Mouse (Mus musculus) heart, postnatal 25 days (tissue): ENCODE data around the gene Fhl2. TPM values are rescaled to one million over a fixed set of nuclear protein-coding genes. Genes with fewer than 3 reads are reported as not detected.

Experiments used
- DNase-seq: peaks from one replicate; pipeline ENCODE4 v3.0.0; 2022; ENCODE audit warnings: low spot score
- intact Hi-C: fragments of 180-260 bp; cut with DNase I; formaldehyde crosslinking; loops from one replicate; pipeline ENCODE4 v1.15.1; 2025
- total RNA-seq, 2 experiments: library from RNA; stranded (reverse); gene quantifications; 2 replicates each; pipeline ENCODE4 v1.2.3; 2021

Fhl2 gene
- total RNA-seq = 1,000 to 10,000 TPM; 2,139 to 2,275 TPM

- intact Hi-C loops = loop anchor here (1.0 kb wide), 1 partner anchor 45 kb away; no protein-coding TSS in a partner anchor
- peak; percentile 21 for DNase-seq
These were observed at the start of gene Fhl2 for GRCm38 (mm10) chr1:43196661-43197241. TSS of gene Fhl2 (minus strand) at chr1:43196984.

GRCm38 (mm10) chr1:43245014-43245413 lies 48.2 kb upstream of the Fhl2 start:
- intact Hi-C loops = no loop called here
- no peak for DNase-seq

- intact Hi-C loops = loop anchor here (1.0 kb wide), 1 partner anchor 44 kb away; no protein-coding TSS in a partner anchor
- no peak for DNase-seq
These were observed 44.4 kb upstream of the Fhl2 start for GRCm38 (mm10) chr1:43241208-43241607.

GRCm38 (mm10) chr1:43239796-43240313 lies 43.1 kb upstream of the Fhl2 start:
- intact Hi-C loops = no loop called here
- no peak for DNase-seq

- DNase-seq = no peak
- intact Hi-C loops = no loop called here
These were observed 41.7 kb upstream of the Fhl2 start for GRCm38 (mm10) chr1:43238471-43238870.

- intact Hi-C loops = no loop called here
- no peak for DNase-seq
These were observed 40.8 kb upstream of the Fhl2 start for GRCm38 (mm10) chr1:43237360-43238235.

- no peak for DNase-seq
- intact Hi-C loops = no loop called here
These were observed 28.9 kb upstream of the Fhl2 start for GRCm38 (mm10) chr1:43225531-43226151.

GRCm38 (mm10) chr1:43224943-43225342 lies 28.2 kb upstream of the Fhl2 start:
- intact Hi-C loops = no loop called here
- DNase-seq = no peak

GRCm38 (mm10) chr1:43224171-43224570 lies 27.4 kb upstream of the Fhl2 start:
- intact Hi-C loops = no loop called here
- DNase-seq = no peak

- DNase-seq = no peak
- intact Hi-C loops = no loop called here
These were observed 26.3 kb upstream of the Fhl2 start for GRCm38 (mm10) chr1:43223097-43223496.

GRCm38 (mm10) chr1:43218016-43218680 lies 21.4 kb upstream of the Fhl2 start:
- intact Hi-C loops = no loop called here
- DNase-seq = no peak

- no peak for DNase-seq
- intact Hi-C loops = no loop called here
These were observed 18.8 kb upstream of the Fhl2 start for GRCm38 (mm10) chr1:43215601-43216000.

GRCm38 (mm10) chr1:43211274-43211673 lies 14.5 kb upstream of the Fhl2 start:
- intact Hi-C loops = no loop called here
- DNase-seq = no peak

- no peak for DNase-seq
- intact Hi-C loops = no loop called here
These were observed 13.5 kb upstream of the Fhl2 start for GRCm38 (mm10) chr1:43210285-43210684.

GRCm38 (mm10) chr1:43207147-43207546 lies 10.4 kb upstream of the Fhl2 start:
- intact Hi-C loops = no loop called here
- DNase-seq = no peak

- DNase-seq = no peak
- intact Hi-C loops = no loop called here
These were observed 6.5 kb upstream of the Fhl2 start for GRCm38 (mm10) chr1:43203282-43203681.

- intact Hi-C loops = no loop called here
- DNase-seq = no peak
These were observed 5.4 kb upstream of the Fhl2 start for GRCm38 (mm10) chr1:43202226-43202625.

GRCm38 (mm10) chr1:43201796-43202195 lies 5.0 kb upstream of the Fhl2 start:
- intact Hi-C loops = no loop called here
- no peak for DNase-seq

- intact Hi-C loops = no loop called here
- DNase-seq = no peak
These were observed 3.1 kb upstream of the Fhl2 start for GRCm38 (mm10) chr1:43199867-43200240.

- DNase-seq = no peak
- intact Hi-C loops = no loop called here
These were observed 2.6 kb upstream of the Fhl2 start for GRCm38 (mm10) chr1:43199210-43199866.
